Comparison of ENCODE assay signal across 11 mouse cellular contexts in genomic region chr1:58961152-58961893, GRCm38 (mm10). TPM values are rescaled to one million over a fixed set of nuclear protein-coding genes. Genes with fewer than 3 reads are reported as not detected.
DNase-seq lines count a peak whose midpoint lies in the region; ATAC-seq and TF ChIP-seq lines count a peak whose summit lies in the region.
"Had no signal": no experiment of that assay in that cellular context is flagged by ENCODE, and none has a peak within 500 bp of the region (broad histone marks: within the 10 kb centered on the region; RNA-seq: fewer than 3 reads in every experiment).

No protein-coding gene starts in this region.

- no peak overlapping the region for H3K4me3 ChIP-seq in embryonic facial prominence, embryonic 11.5 days (ENCODE audit: low read depth, low read length)
- no peak overlapping the region for H3K4me3 ChIP-seq in kidney, postnatal 0 days (replicated peaks; ENCODE audit: low read depth, low read length)
- no peak overlapping the region for H3K4me3 ChIP-seq in stomach, postnatal 0 days (ENCODE audit: low read depth, low read length)
- H3K4me3 ChIP-seq: forebrain, embryonic 10.5 days; lung, embryonic 15.5 days had no signal

- no peaks in the 10 kb centered on the region for H3K9me3 ChIP-seq in embryonic facial prominence, embryonic 11.5 days (replicated peaks; ENCODE audit: control insufficient read depth, low read length)
- no peaks in the 10 kb centered on the region for H3K9me3 ChIP-seq in kidney, postnatal 0 days (replicated peaks; ENCODE audit: low read length)
- H3K9me3 ChIP-seq in stomach, postnatal 0 days (ENCODE audit: control insufficient read depth, low read length): no peaks in the 10 kb centered on the region
- H3K9me3 ChIP-seq: forebrain, embryonic 10.5 days; lung, embryonic 15.5 days had no signal

- H3K4me1 ChIP-seq in embryonic facial prominence, embryonic 11.5 days (ENCODE audit: control insufficient read depth, insufficient read depth, low read length): no peaks in the 10 kb centered on the region
- H3K4me1 ChIP-seq in kidney, postnatal 0 days (replicated peaks; ENCODE audit: insufficient read depth, low read length): peaks cover 9% of the 10 kb centered on the region; the same call in 1 of the 2 replicates
- H3K4me1 ChIP-seq in stomach, postnatal 0 days (replicated peaks; ENCODE audit: control insufficient read depth, insufficient read depth): no peaks in the 10 kb centered on the region

- H3K4me2 ChIP-seq in embryonic facial prominence, embryonic 11.5 days (ENCODE audit: low read depth, low read length): no peak overlapping the region
- no peak overlapping the region for H3K4me2 ChIP-seq in kidney, postnatal 0 days (ENCODE audit: low read length)
- H3K4me2 ChIP-seq in stomach, postnatal 0 days (replicated peaks; ENCODE audit: low read depth): no peak overlapping the region
- H3K4me2 ChIP-seq: lung, embryonic 15.5 days had no signal

- H3K36me3 ChIP-seq in embryonic facial prominence, embryonic 11.5 days (replicated peaks; ENCODE audit: control insufficient read depth, insufficient read depth, low read depth, low read length): no peaks in the 10 kb centered on the region
- H3K36me3 ChIP-seq in kidney, postnatal 0 days (ENCODE audit: insufficient read depth, low read length): no peaks in the 10 kb centered on the region
- H3K36me3 ChIP-seq in stomach, postnatal 0 days (ENCODE audit: control insufficient read depth, insufficient read depth, low read length): no peaks in the 10 kb centered on the region
- H3K36me3 ChIP-seq: forebrain, embryonic 10.5 days; lung, embryonic 15.5 days had no signal

- ATAC-seq in embryonic facial prominence, embryonic 11.5 days (replicated peaks; ENCODE audit: insufficient number of reproducible peaks, low FRiP score, low TSS enrichment, low read depth): no peak
- no peak; the same call in 1 of the 2 replicates for ATAC-seq in kidney, postnatal 0 days (replicated peaks; ENCODE audit: low FRiP score, low read depth)
- no peak for ATAC-seq in stomach, postnatal 0 days (ENCODE audit: low FRiP score, low TSS enrichment)
- ATAC-seq: hindbrain, postnatal 0 days had no signal

- TF ChIP-seq CTCF in kidney, postnatal 0 days (IDR thresholded peaks at IDR 0.05; ENCODE audit: low read depth): no peak
- no peak for TF ChIP-seq CTCF in stomach, postnatal 0 days (IDR thresholded peaks at IDR 0.05; ENCODE audit: low read depth)

- no peak for TF ChIP-seq EP300 in stomach, postnatal 0 days (optimal IDR thresholded peaks at IDR 0.05)

- H3K9ac ChIP-seq in embryonic facial prominence, embryonic 11.5 days (replicated peaks; ENCODE audit: low read length): no peak overlapping the region
- H3K9ac ChIP-seq in kidney, postnatal 0 days (ENCODE audit: low read depth, low read length): no peak overlapping the region
- H3K9ac ChIP-seq in stomach, postnatal 0 days (ENCODE audit: low read length): no peak overlapping the region
- H3K9ac ChIP-seq: lung, embryonic 15.5 days had no signal

- peak; percentile 43 for DNase-seq in lung, postnatal 25 days (ENCODE audit: low spot score)
- no peak for DNase-seq in lung, postnatal 4 days
- peak; percentile 63 for DNase-seq in embryonic facial prominence, embryonic 11.5 days (ENCODE audit: low spot score)
- peak; percentile 84 for DNase-seq in kidney, postnatal 0 days (ENCODE audit: low spot score)
- DNase-seq in stomach, postnatal 0 days (ENCODE audit: low spot score): peak; percentile 8
- no peak for DNase-seq in urinary bladder, adult 18-20 months (ENCODE audit: low spot score in 2 of 2)
- DNase-seq in ovary, postnatal 14 days (ENCODE audit: low spot score): no peak
- DNase-seq: thymus, adult 18-20 months had no signal

- no peaks in the 10 kb centered on the region for H3K27me3 ChIP-seq in embryonic facial prominence, embryonic 11.5 days (ENCODE audit: control insufficient read depth, insufficient read depth, low read length)
- no peaks in the 10 kb centered on the region for H3K27me3 ChIP-seq in kidney, postnatal 0 days (ENCODE audit: insufficient read depth, low read length)
- H3K27me3 ChIP-seq in stomach, postnatal 0 days (ENCODE audit: control insufficient read depth, insufficient read depth, low read length): no peaks in the 10 kb centered on the region
- H3K27me3 ChIP-seq: lung, embryonic 15.5 days had no signal

- no peak overlapping the region for H3K27ac ChIP-seq in embryonic facial prominence, embryonic 11.5 days (replicated peaks; ENCODE audit: low read depth, low read length)
- peak overlapping the region; percentile 31; the same call in 1 of the 2 replicates for H3K27ac ChIP-seq in kidney, postnatal 0 days
- H3K27ac ChIP-seq in stomach, postnatal 0 days (replicated peaks): no peak overlapping the region
- H3K27ac ChIP-seq: forebrain, embryonic 10.5 days; hindbrain, postnatal 0 days; lung, embryonic 15.5 days had no signal

- 28% methylated on average over 12 of the region's 12 CpGs for WGBS in embryonic facial prominence, embryonic 11.5 days
- WGBS in kidney, postnatal 0 days: 45% methylated on average over 12 of the region's 12 CpGs
- 40% methylated on average over 12 of the region's 12 CpGs for WGBS in stomach, postnatal 0 days

RNA-seq across cellular contexts. Expression of gene Trak2, which starts 11.9 kb away (rescaled TPM):
- polyA plus RNA-seq in embryonic facial prominence, embryonic 11.5 days (2014; fragmentation: Nextera tagmentation; extraction: Ambion mirVana): 10.5 TPM in 2 replicates
- 14.1 and 16.2 TPM in 2 replicates for polyA plus RNA-seq in kidney, postnatal 0 days (2015; fragmentation: Nextera tagmentation; extraction: Ambion mirVana)
- 7.3 and 8.7 TPM in 2 replicates for polyA plus RNA-seq in stomach, postnatal 0 days (2015; fragmentation: Nextera tagmentation; extraction: Ambion mirVana)

RNA-seq across cellular contexts. Expression of gene Stradb, which starts 12.0 kb away (rescaled TPM):
- 34.3 and 35.3 TPM in 2 replicates for polyA plus RNA-seq in embryonic facial prominence, embryonic 11.5 days (2014; fragmentation: Nextera tagmentation; extraction: Ambion mirVana)
- 22.3 and 23.8 TPM in 2 replicates for polyA plus RNA-seq in kidney, postnatal 0 days (2015; fragmentation: Nextera tagmentation; extraction: Ambion mirVana)
- 17.4 and 18.5 TPM in 2 replicates for polyA plus RNA-seq in stomach, postnatal 0 days (2015; fragmentation: Nextera tagmentation; extraction: Ambion mirVana)

Comparison
In these comparisons a context has a peak if more than half of its experiments do, and no peak if none do; other contexts are left out.
1. DNase-seq: peak in lung, postnatal 25 days (single experiment), embryonic facial prominence, embryonic 11.5 days (single experiment), kidney, postnatal 0 days (single experiment) and stomach, postnatal 0 days (single experiment); none in lung, postnatal 4 days (0 of 2), urinary bladder, adult 18-20 months (0 of 2) and ovary, postnatal 14 days (single experiment).